Mouse (Mus musculus): ENCODE measurements around the gene Caln1. TPM values are rescaled to one million over a fixed set of nuclear protein-coding genes. Genes with fewer than 3 reads are reported as not detected.

Caln1 gene
- polyA plus RNA-seq, 1 experiment from 2014 or later: not detected

GRCm38 (mm10) chr5:130869869-130870268 is 500.6 kb downstream of the Caln1 start:
- no peak overlapping the region for H3K4me3 ChIP-seq (ENCODE audit: inconsistent target)
- H3K27ac ChIP-seq: no peak overlapping the region
- no peaks in the 10 kb centered on the region for H3K36me3 ChIP-seq (ENCODE audit: inconsistent target)
- 79% methylated on average over 1 of the region's 1 CpGs for WGBS (ENCODE audit: missing documents)
- H3K79me2 ChIP-seq (ENCODE audit: inconsistent target): no peaks in the 10 kb centered on the region

- 65% methylated on average over 8 of the region's 8 CpGs for WGBS (ENCODE audit: missing documents)
Observed at GRCm38 (mm10) chr5:130871086-130871485, 501.8 kb downstream of the Caln1 start.

GRCm38 (mm10) chr5:130875391-130875790 is 506.1 kb downstream of the Caln1 start:
- no peak overlapping the region for H3K27ac ChIP-seq
- H3K79me2 ChIP-seq (ENCODE audit: inconsistent target): no peaks in the 10 kb centered on the region
- H3K4me3 ChIP-seq (ENCODE audit: inconsistent target): no peak overlapping the region
- 83% methylated on average over 3 of the region's 3 CpGs for WGBS (ENCODE audit: missing documents)
- H3K36me3 ChIP-seq (ENCODE audit: inconsistent target): no peaks in the 10 kb centered on the region

More at GRCm38 (mm10) chr5:130871086-130871485, 501.8 kb downstream of the Caln1 start:
- no peak overlapping the region for H3K27ac ChIP-seq
- H3K79me2 ChIP-seq (ENCODE audit: inconsistent target): no peaks in the 10 kb centered on the region
- no peak overlapping the region for H3K4me3 ChIP-seq (ENCODE audit: inconsistent target)
- H3K36me3 ChIP-seq (ENCODE audit: inconsistent target): no peaks in the 10 kb centered on the region

DNA sequence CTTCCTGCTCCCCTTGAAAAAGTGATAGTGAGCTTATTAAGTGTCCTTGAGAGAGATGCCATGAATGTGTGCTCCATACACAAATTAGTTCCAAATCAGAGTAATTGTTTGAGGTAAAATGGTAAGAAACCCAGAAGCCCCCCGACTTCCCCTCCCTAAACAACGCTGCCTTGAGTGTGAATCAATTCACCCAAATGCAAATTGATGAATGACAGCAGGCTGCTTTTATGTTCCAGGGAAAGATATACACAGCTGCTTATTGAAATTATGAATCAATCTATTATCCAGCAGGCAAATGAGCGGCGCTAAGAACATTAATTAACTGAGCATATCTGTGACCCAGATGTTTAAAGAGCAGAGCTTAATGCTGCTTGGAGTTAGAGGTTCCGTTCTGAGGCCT is 511.1 kb downstream of the Caln1 start:
- Histone ChIP-seq H3K79me2 (ENCODE audit: inconsistent target) (no peaks in the 10 kb centered on the region), H3K27ac (no peak overlapping the region), H3K4me3 (ENCODE audit: inconsistent target) (no peak overlapping the region), H3K36me3 (ENCODE audit: inconsistent target) (no peaks in the 10 kb centered on the region)
- 80% methylated on average over 5 of the region's 5 CpGs for WGBS (ENCODE audit: missing documents)

- Histone ChIP-seq H3K27ac (no peak overlapping the region), H3K79me2 (ENCODE audit: inconsistent target) (no peaks in the 10 kb centered on the region), H3K36me3 (ENCODE audit: inconsistent target) (no peaks in the 10 kb centered on the region), H3K4me3 (ENCODE audit: inconsistent target) (no peak overlapping the region)
- 80% methylated on average over 5 of the region's 5 CpGs for WGBS (ENCODE audit: missing documents)
Observed at GRCm38 (mm10) chr5:130891735-130892134, 522.5 kb downstream of the Caln1 start.

- Histone ChIP-seq H3K27ac (no peak overlapping the region), H3K4me3 (ENCODE audit: inconsistent target) (no peak overlapping the region)
- WGBS (ENCODE audit: missing documents): 96% methylated on average over 3 of the region's 3 CpGs
Observed at GRCm38 (mm10) chr5:130895991-130896390, 526.7 kb downstream of the Caln1 start.

More at GRCm38 (mm10) chr5:130895991-130896390, 526.7 kb downstream of the Caln1 start:
- Histone ChIP-seq H3K79me2 (ENCODE audit: inconsistent target) (no peaks in the 10 kb centered on the region), H3K36me3 (ENCODE audit: inconsistent target) (no peaks in the 10 kb centered on the region)

Other genes starting within 250 kb of the Caln1 start
- gene Kctd7, start 224.6 kb upstream of the Caln1 start, polyA plus RNA-seq (2018): 1.4 to 5.4 TPM (median 3.3 TPM) in 3 replicates
- 25.9 to 31.2 TPM (median 30.9 TPM) in 3 replicates for gene Rabgef1, start 197.7 kb upstream of the Caln1 start, polyA plus RNA-seq (2018)
- 32.3 to 42.3 TPM (median 35.1 TPM) in 3 replicates for gene Tmem248, start 152.4 kb upstream of the Caln1 start, polyA plus RNA-seq (2018)
- 67.5 to 110 TPM (median 70.4 TPM) in 3 replicates for gene Sbds, start 113.9 kb upstream of the Caln1 start, polyA plus RNA-seq (2018)
- gene Tyw1, start 113.8 kb upstream of the Caln1 start, polyA plus RNA-seq (2018): 7.9 to 17.1 TPM (median 10.6 TPM) in 3 replicates
- gene A330070K13Rik, start 15.2 kb downstream of the Caln1 start, polyA plus RNA-seq (2018): not detected in 3 replicates